Mouse (Mus musculus) MEL (cell line): ENCODE measurements around the gene Caskin1. TPM values are rescaled to one million over a fixed set of nuclear protein-coding genes. Genes with fewer than 3 reads are reported as not detected.
A peak's percentile ranks its signal among the peaks of the same experiment; 100 is the strongest.

Experiments used
- DNase-seq: peaks from one replicate; pipeline ENCODE4 v3.0.0; 2011; ENCODE audit warnings: low read depth, low spot score
- H3K27ac ChIP-seq: 2 replicates; pipeline ENCODE4 v1.5.1; 2012; ENCODE audit warnings: low read depth, mild to moderate bottlenecking, control low read depth, low read length, moderate library complexity; ENCODE audit not compliant: control insufficient read depth
- H3K27me3 ChIP-seq, 2 experiments: fragments of 150-350 bp in 1 of 2; sonication (generic) in 1 of 2; 2 replicates each; pipeline ENCODE4 v1.6.1; 2012; ENCODE audit warnings: low read length in 2 of 2, mild to moderate bottlenecking in 2 of 2, improper control_type of control experiment in 1 of 2, moderate library complexity in 1 of 2; ENCODE audit not compliant: insufficient read depth in 2 of 2, control insufficient read depth in 1 of 2
- H3K36me3 ChIP-seq, 2 experiments: 2 replicates each; pipeline ENCODE4 v1.6.1; 2012 to 2014; ENCODE audit warnings: low read length in 2 of 2, improper control_type of control experiment in 1 of 2, inconsistent platforms in 1 of 2, mild to moderate bottlenecking in 1 of 2; ENCODE audit not compliant: insufficient read depth in 2 of 2, control insufficient read depth in 1 of 2
- H3K4me1 ChIP-seq, 2 experiments: fragments of 150-350 bp in 1 of 2; sonication (generic) in 1 of 2; 2 replicates each; pipeline ENCODE4 v1.6.1; 2012; ENCODE audit warnings: low read length in 2 of 2, improper control_type of control experiment in 1 of 2, mild to moderate bottlenecking in 1 of 2; ENCODE audit not compliant: insufficient read depth in 2 of 2, control insufficient read depth in 1 of 2
- H3K4me3 ChIP-seq, 2 experiments: fragments of 150-350 bp in 1 of 2; sonication (generic) in 1 of 2; 2 replicates each; pipeline ENCODE4 v1.5.1; 2012; ENCODE audit warnings: low read depth in 2 of 2, low read length in 2 of 2, mild to moderate bottlenecking in 2 of 2, moderate library complexity in 2 of 2, control low read depth in 1 of 2, improper control_type of control experiment in 1 of 2; ENCODE audit not compliant: control insufficient read depth in 1 of 2, insufficient read depth in 1 of 2
- H3K79me2 ChIP-seq: 2 replicates; pipeline ENCODE4 v1.6.1; 2012; ENCODE audit warnings: mild to moderate bottlenecking, low read length, moderate library complexity; ENCODE audit not compliant: control insufficient read depth, poor library complexity, insufficient read depth
- H3K9ac ChIP-seq: 2 replicates; pipeline ENCODE4 v1.6.1; 2012; ENCODE audit warnings: low read depth, mild to moderate bottlenecking, control low read depth, low read length, moderate library complexity; ENCODE audit not compliant: control insufficient read depth, poor library complexity, severe bottlenecking
- H3K9me3 ChIP-seq: fragments of 150-350 bp; sonication (generic); replicated peaks from 2 replicates; pipeline ENCODE4 v1.6.1; 2012; ENCODE audit warnings: mild to moderate bottlenecking, low read length, improper control_type of control experiment, moderate library complexity; ENCODE audit not compliant: insufficient read depth
- ELF1 ChIP-seq: IDR thresholded peaks from 2 replicates; pipeline ENCODE4 v1.6.1; 2014; ENCODE audit warnings: low read depth, mild to moderate bottlenecking, inconsistent platforms, low read length, improper control_type of control experiment, moderate library complexity
- EP300 ChIP-seq, 2 experiments: IDR thresholded peaks; 2 replicates each; pipeline ENCODE4 v1.6.1; 2011; ENCODE audit warnings: improper control_type of control experiment in 2 of 2, low read length in 2 of 2, low read depth in 1 of 2, mild to moderate bottlenecking in 1 of 2
- ETS1 ChIP-seq: IDR thresholded peaks from 2 replicates; pipeline ENCODE4 v1.6.1; 2012; ENCODE audit warnings: low read depth, mild to moderate bottlenecking, inconsistent platforms, low read length, improper control_type of control experiment, moderate library complexity
- HCFC1 ChIP-seq: IDR thresholded peaks from 2 replicates; pipeline ENCODE4 v1.6.1; 2012; ENCODE audit warnings: low read depth, mild to moderate bottlenecking, inconsistent platforms, low read length, improper control_type of control experiment, moderate library complexity
- KAT2A ChIP-seq: conservative IDR thresholded peaks from 2 replicates; pipeline ENCODE4 v1.6.1; 2012; ENCODE audit warnings: low read depth, low read length, improper control_type of control experiment, inconsistent platforms
- POLR2AphosphoS2 ChIP-seq: IDR thresholded peaks from 2 replicates; pipeline ENCODE4 v1.6.1; 2011; ENCODE audit warnings: low read length, improper control_type of control experiment
- SIN3A ChIP-seq: IDR thresholded peaks from 2 replicates; pipeline ENCODE4 v1.6.1; 2012; ENCODE audit warnings: low read length, improper control_type of control experiment, inconsistent platforms
- TCF12 ChIP-seq: IDR thresholded peaks from 2 replicates; pipeline ENCODE4 v1.6.1; 2014; ENCODE audit warnings: low read depth, mild to moderate bottlenecking, inconsistent platforms, low read length, improper control_type of control experiment, moderate library complexity
- ZKSCAN1 ChIP-seq: IDR thresholded peaks from 2 replicates; pipeline ENCODE4 v1.6.1; 2012; ENCODE audit warnings: low read depth, mild to moderate bottlenecking, inconsistent platforms, low read length, improper control_type of control experiment, moderate library complexity
- ZNF384 ChIP-seq: IDR thresholded peaks from 2 replicates; pipeline ENCODE4 v1.6.1; 2012; ENCODE audit warnings: low read depth, mild to moderate bottlenecking, inconsistent platforms, low read length, improper control_type of control experiment
- polyA plus RNA-seq, 2 experiments: library from polyadenylated mRNA; stranded (reverse) in 1 of 2; unstranded in 1 of 2; fragments of >175 nt in 1 of 2; fragments of >200 nt in 1 of 2; gene quantifications; 2 replicates each; pipeline versions ENCODE4 v1.2.1 to v1.2.4; 2012; ENCODE audit warnings: low replicate concordance in 2 of 2, low read depth in 1 of 2; ENCODE audit not compliant: insufficient read length in 2 of 2, insufficient read depth in 1 of 2, missing spikeins in 1 of 2
- total RNA-seq: library from RNA; depleted of rRNA; stranded (reverse); fragments of 300-350 nt; gene quantifications from 2 replicates; pipeline ENCODE4 v1.2.3, GENCODE M21; 2012

Caskin1 gene
- total and polyA plus RNA-seq, 3 experiments: 0.04 to 0.38 TPM; not detected in 1

- Histone ChIP-seq H3K9me3 (no peaks in the 10 kb centered on the region), H3K79me2 (no peaks in the 10 kb centered on the region), H3K36me3 (no peaks in the 10 kb centered on the region), H3K27ac (no peak overlapping the region), H3K4me1 (no peaks in the 10 kb centered on the region; a peak in 1 of 4 replicates), H3K27me3 (peaks cover 5 to 23% of the 10 kb centered on the region in 2 experiments), H3K9ac (no peak overlapping the region), H3K4me3 (no peak overlapping the region)
- TF ChIP-seq ZNF384 (peak; percentile 51), ELF1 (no peak), KAT2A (no peak)
- no peak for DNase-seq
These were observed 3.1 kb upstream of the Caskin1 start for GRCm38 (mm10) chr17:24485090-24485860.

GRCm38 (mm10) chr17:24488662-24489264, 362 bp downstream of the Caskin1 start:
- no peak for DNase-seq
- Histone ChIP-seq H3K4me1 (no peaks in the 10 kb centered on the region), H3K79me2 (no peaks in the 10 kb centered on the region), H3K9me3 (no peaks in the 10 kb centered on the region), H3K27ac (no peak overlapping the region), H3K36me3 (no peaks in the 10 kb centered on the region), H3K4me3 (no peak overlapping the region), H3K9ac (no peak overlapping the region), H3K27me3 (peaks cover 6 to 25% of the 10 kb centered on the region in 2 experiments)
- TF ChIP-seq ZKSCAN1 (no peak), TCF12 (no peak), KAT2A (no peak), ETS1 (no peak), HCFC1 (no peak)

GRCm38 (mm10) chr17:24489265-24490030, 1.0 kb downstream of the Caskin1 start:
- H3K9ac ChIP-seq: no peak overlapping the region
- H3K4me3 ChIP-seq: no peak overlapping the region
- no peaks in the 10 kb centered on the region for H3K79me2 ChIP-seq
- H3K36me3 ChIP-seq: no peaks in the 10 kb centered on the region
- H3K27me3 ChIP-seq: peaks cover 6 to 25% of the 10 kb centered on the region in 2 experiments
- TF ChIP-seq EP300 (IDR thresholded peaks at IDR 0.05; ENCODE audit: low read depth in 1 of 2, low read length in 2 of 2) (no peak), SIN3A (no peak), HCFC1 (no peak), POLR2AphosphoS2 (no peak)
- no peak overlapping the region for H3K27ac ChIP-seq
- DNase-seq: no peak
- no peaks in the 10 kb centered on the region for H3K9me3 ChIP-seq
- H3K4me1 ChIP-seq: no peaks in the 10 kb centered on the region
